Mouse (Mus musculus) heart, embryonic 16.5 days (tissue): Measurements from ENCODE around the gene N4bp3. TPM values are rescaled to one million over a fixed set of nuclear protein-coding genes. Genes with fewer than 3 reads are reported as not detected.
A peak's percentile ranks its signal among the peaks of the same experiment; 100 is the strongest.
"Not testable (repeated sequence)": the region's sequence is repeated elsewhere in the genome, so short reads cannot be mapped to it uniquely, and the experiment has no call there.

Experiments used
- ATAC-seq: fragments of 200-750 bp; cut with Nextera tagmentation; replicated peaks from 2 replicates; pipeline ENCODE4 v1.8.0; 2017; ENCODE audit warnings: moderate number of reproducible peaks; ENCODE audit not compliant: insufficient read depth, low FRiP score; ENCODE audit errors: extremely low read depth
- H3K27ac ChIP-seq: fragments of 300-500 bp; sonication (generic); 2 replicates; pipeline ENCODE4 v1.5.1; 2014; ENCODE audit warnings: mild to moderate bottlenecking, low read length, control low read depth, moderate library complexity
- H3K27me3 ChIP-seq: fragments of 300-500 bp; sonication (generic); 2 replicates; pipeline ENCODE4 v1.6.1; 2014; ENCODE audit warnings: low read length, mixed read lengths; ENCODE audit not compliant: control insufficient read depth, insufficient read depth
- H3K36me3 ChIP-seq: fragments of 300-500 bp; sonication (generic); 2 replicates; pipeline ENCODE4 v1.6.1; 2014; ENCODE audit not compliant: control insufficient read depth, insufficient read depth
- H3K4me1 ChIP-seq: fragments of 300-500 bp; sonication (generic); 2 replicates; pipeline ENCODE4 v1.6.1; 2014; ENCODE audit warnings: low read length, mixed read lengths; ENCODE audit not compliant: control insufficient read depth, insufficient read depth
- H3K4me2 ChIP-seq: fragments of 300-500 bp; sonication (generic); 2 replicates; pipeline ENCODE4 v1.6.1; 2014; ENCODE audit warnings: low read depth, mild to moderate bottlenecking, control low read depth, low read length
- H3K4me3 ChIP-seq: fragments of 300-500 bp; sonication (generic); 2 replicates; pipeline ENCODE4 v1.5.1; 2014; ENCODE audit warnings: mild to moderate bottlenecking, control low read depth, low read length
- H3K9ac ChIP-seq: fragments of 300-500 bp; sonication (generic); 2 replicates; pipeline ENCODE4 v1.6.1; 2014; ENCODE audit warnings: low read length, control low read depth
- H3K9me3 ChIP-seq: fragments of 300-500 bp; sonication (generic); replicated peaks from 2 replicates; pipeline ENCODE4 v1.6.1; 2016; ENCODE audit warnings: low read length; ENCODE audit not compliant: control insufficient read depth
- WGBS: fragments of 180-500 bp; shearing (Covaris S2); extraction: QIAGEN DNeasy Blood & Tissue Kit; methylation state at CpG from one replicate; pipeline ENCODE4 v1.1.7; 2014; 5-methylcytosine and 5-hydroxymethylcytosine counted together
- polyA plus RNA-seq: library from polyadenylated mRNA; unstranded; fragments of >200 nt; fragmentation: Nextera tagmentation; extraction: Ambion mirVana; gene quantifications from 2 replicates; pipeline ENCODE4 v1.2.1, GENCODE M21; 2015

N4bp3 gene
- polyA plus RNA-seq, 1 experiment from 2014 or later: 21.6 TPM

DNA sequence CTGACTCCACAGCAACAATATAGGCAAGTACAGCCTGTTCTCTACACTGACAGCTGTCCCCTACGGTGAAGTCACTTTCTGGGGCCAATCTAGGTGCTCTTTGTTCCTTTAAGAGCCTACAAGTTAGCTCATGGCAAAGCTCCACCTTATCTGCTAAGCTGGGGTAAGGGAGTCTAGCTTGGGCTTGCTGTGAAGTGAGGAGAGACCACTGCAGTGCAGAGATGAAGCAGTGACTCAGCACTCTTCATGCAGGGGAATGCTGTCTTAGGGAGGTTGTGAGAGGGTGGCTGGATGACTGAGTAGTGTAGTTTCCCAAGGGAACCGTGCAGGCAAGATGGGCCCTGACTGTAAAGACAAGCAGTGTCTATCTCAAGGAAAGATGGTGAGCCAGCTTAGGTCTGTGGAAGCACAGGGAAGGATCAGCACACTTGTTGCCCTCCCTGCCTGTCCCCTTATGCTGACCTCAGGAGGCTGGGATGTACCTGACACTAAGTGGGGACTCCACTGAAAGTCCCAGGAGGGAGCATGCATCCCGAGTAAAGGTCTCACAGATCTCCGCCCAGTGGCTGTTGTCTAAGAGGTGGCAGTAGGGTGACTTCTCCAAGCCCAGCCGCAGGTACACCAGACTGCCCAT, 25.3 kb downstream of the N4bp3 start:
- Histone ChIP-seq H3K36me3 (peaks cover 47% of the 10 kb centered on the region), H3K4me3 (no peak overlapping the region), H3K4me2 (no peak overlapping the region), H3K4me1 (peaks cover 13% of the 10 kb centered on the region), H3K27ac (no peak overlapping the region), H3K9me3 (no peaks in the 10 kb centered on the region), H3K27me3 (no peaks in the 10 kb centered on the region), H3K9ac (no peak overlapping the region)
- 60% methylated on average over 5 of the region's 5 CpGs for WGBS
- no peak for ATAC-seq

DNA sequence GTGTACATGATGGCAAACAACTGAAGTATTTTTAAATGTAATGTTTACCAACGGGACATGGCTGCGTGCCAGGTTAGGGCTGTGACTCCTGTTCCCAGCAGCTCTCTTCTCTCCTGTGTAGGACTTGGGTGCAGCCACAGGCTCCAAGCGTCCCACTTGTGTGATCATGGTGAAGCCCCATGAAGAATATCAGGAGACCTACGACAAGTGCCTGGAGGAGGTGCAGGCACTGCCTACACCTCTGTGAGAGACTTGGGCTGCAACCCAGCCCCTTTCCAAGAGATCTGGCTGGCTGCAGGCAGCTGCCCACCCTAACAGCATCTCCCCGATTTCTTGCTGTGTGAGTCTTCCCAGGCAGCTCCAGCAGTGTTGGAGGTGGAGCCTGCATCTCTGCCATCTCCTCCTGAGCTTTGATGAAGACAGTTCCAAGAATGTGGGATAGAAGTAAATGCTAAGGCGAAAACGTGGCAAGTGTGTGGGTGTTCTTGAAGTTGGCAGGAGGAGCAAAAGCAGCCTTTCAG, 27.6 kb downstream of the N4bp3 start:
- peaks cover 14% of the 10 kb centered on the region for H3K4me1 ChIP-seq
- H3K9ac ChIP-seq: no peak overlapping the region
- no peaks in the 10 kb centered on the region for H3K9me3 ChIP-seq
- WGBS: 81% methylated on average over 7 of the region's 7 CpGs
- H3K4me3 ChIP-seq: no peak overlapping the region
- H3K4me2 ChIP-seq: no peak overlapping the region
- H3K36me3 ChIP-seq: peaks cover 44% of the 10 kb centered on the region
- no peaks in the 10 kb centered on the region for H3K27me3 ChIP-seq
- ATAC-seq: no peak
- H3K27ac ChIP-seq: no peak overlapping the region

DNA sequence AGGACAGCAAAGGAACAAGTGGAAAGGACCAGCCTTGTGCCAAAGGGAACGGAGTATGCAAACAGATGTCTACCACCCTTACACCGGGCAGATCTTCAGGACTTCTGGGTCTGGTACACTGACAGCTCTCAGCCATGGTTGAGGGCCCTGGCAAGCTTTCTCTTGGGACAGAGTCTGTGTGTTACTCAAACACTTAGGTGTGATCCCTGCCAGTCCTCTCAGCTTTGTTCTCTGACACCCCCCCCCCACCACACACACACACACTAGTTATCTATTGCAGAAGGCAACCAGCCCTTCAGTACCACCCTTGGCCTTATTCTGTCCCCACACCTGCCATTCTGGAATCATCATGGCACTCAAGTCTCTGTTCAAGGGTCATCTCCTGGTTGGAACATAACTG, 28.9 kb downstream of the N4bp3 start:
- H3K27ac ChIP-seq: no peak overlapping the region
- H3K4me1 ChIP-seq: peaks cover 14% of the 10 kb centered on the region
- peaks cover 37% of the 10 kb centered on the region for H3K36me3 ChIP-seq
- 87% methylated on average over 2 of the region's 2 CpGs for WGBS
- H3K4me3 ChIP-seq: no peak overlapping the region
- H3K9ac ChIP-seq: no peak overlapping the region
- H3K9me3 ChIP-seq: no peaks in the 10 kb centered on the region
- H3K4me2 ChIP-seq: no peak overlapping the region
- no peak for ATAC-seq
- H3K27me3 ChIP-seq: no peaks in the 10 kb centered on the region

DNA sequence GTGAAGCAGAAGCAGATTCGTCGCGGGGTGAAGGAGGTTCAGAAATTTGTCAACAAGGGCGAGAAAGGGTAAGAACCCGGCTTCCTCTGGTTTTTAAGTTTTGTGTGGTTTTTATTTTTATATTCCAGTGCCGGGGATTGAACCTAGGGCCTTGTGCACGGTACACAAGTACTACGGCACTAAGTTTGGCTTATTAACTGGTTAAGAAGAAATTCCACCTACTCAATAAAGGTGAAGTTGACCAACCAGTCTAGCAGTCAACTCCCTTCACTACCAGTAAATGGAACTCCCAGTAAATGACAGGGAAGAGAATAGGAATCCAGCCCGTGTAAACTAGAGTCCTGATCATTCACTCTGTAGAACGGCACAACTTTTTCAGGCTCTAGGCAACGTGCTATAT, 30.6 kb downstream of the N4bp3 start:
- peak overlapping the region; percentile 95 for H3K4me3 ChIP-seq
- no peaks in the 10 kb centered on the region for H3K27me3 ChIP-seq
- peak overlapping the region; percentile 92 for H3K4me2 ChIP-seq
- peaks cover 29% of the 10 kb centered on the region for H3K36me3 ChIP-seq
- no peaks in the 10 kb centered on the region for H3K9me3 ChIP-seq
- WGBS: under 1% methylated on average over 11 of the region's 11 CpGs
- peaks cover 20% of the 10 kb centered on the region for H3K4me1 ChIP-seq
- peak overlapping the region; percentile 54; the same call in 1 of the 2 replicates for H3K27ac ChIP-seq
- peak overlapping the region; percentile 81 for H3K9ac ChIP-seq
- no peak for ATAC-seq

DNA sequence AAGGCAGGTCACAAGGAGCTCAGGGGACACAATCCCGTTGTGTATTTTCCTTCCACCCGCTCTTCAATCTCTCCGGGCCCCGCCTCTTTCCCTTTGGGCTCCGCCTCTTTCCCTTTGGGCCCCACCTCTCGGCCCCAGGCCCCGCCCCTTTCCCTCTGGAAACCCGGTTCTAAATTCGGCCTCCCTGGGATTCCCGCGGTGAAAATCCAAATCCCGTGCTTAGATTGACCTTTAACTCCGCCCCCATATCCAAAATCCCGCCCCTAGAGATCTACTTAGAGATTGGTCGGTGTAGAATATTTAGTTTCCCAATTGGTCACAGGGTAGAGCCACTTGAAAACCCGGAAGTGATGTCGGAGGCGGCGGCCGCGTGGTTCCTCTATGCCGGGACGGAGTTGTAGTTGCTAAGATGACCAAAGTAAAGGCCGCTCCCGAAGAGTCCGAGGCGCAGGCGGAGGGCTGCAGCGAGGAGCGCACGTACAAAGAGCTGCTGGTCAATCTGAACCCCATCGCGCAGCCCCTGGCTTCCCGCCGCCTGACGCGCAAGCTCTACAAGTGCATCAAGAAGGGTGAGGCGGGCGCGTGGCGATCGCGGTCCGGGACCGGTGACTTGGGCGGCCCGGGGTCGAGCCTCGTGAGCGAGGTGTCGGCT, 31.1 kb downstream of the N4bp3 start, which contains the start of gene Nhp2:
Gene Nhp2 (plus strand): TSS at position 327 of the 652 bp plus-strand sequence.
- under 1% methylated on average over 51 of the region's 51 CpGs for WGBS
- H3K36me3 ChIP-seq: peaks cover 23% of the 10 kb centered on the region
- peaks cover 22% of the 10 kb centered on the region for H3K4me1 ChIP-seq

DNA sequence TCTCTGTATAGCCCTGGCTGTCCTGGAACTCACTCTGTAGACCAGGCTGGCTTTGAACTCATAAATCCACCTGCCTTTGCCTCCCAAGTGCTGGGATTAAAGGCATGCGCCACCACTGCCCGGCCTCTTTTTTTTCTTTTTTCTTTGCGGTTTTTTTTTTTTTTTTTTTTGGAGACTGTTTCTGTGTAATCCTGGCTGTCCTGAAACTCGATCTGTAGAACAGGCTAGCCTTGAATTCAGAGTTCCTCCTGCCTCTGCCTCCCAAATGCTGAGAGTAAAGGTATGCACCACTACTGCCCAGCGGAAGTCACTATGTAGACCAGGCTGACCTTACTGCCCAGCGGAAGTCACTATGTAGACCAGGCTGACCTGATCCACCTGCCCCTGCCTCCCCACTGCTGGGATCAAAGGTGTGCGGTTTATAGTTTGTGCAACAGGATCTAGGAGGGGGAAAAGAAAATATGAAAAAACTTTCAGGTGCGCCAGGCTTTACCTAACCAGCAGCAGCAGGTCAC, 31.7 kb downstream of the N4bp3 start:
- peak overlapping the region; percentile 95 for H3K4me3 ChIP-seq
- peak overlapping the region; percentile 81 for H3K9ac ChIP-seq
- H3K4me1 ChIP-seq: peaks cover 23% of the 10 kb centered on the region
- H3K36me3 ChIP-seq: peaks cover 17% of the 10 kb centered on the region
- H3K27ac ChIP-seq: peak overlapping the region; percentile 12; the same call in 1 of the 2 replicates
- peak overlapping the region; percentile 92 for H3K4me2 ChIP-seq
- ATAC-seq: no peak; the same call in 1 of the 2 replicates
- H3K27me3 ChIP-seq: no peaks in the 10 kb centered on the region
- WGBS: 53% methylated on average over 8 of the region's 8 CpGs
- no peaks in the 10 kb centered on the region for H3K9me3 ChIP-seq

More for the DNA sequence above, 31.1 kb downstream of the N4bp3 start, which contains the start of gene Nhp2:
- H3K27me3 ChIP-seq: no peaks in the 10 kb centered on the region
- peak; percentile 90 for ATAC-seq
- H3K9ac ChIP-seq: peak within 1 kb of the TSS; percentile 81
- peak within 1 kb of the TSS; percentile 95 for H3K4me3 ChIP-seq
- H3K27ac ChIP-seq: peak within 1 kb of the TSS; percentile 54
- H3K9me3 ChIP-seq: no peaks in the 10 kb centered on the region
- H3K4me2 ChIP-seq: peak within 1 kb of the TSS; percentile 92

DNA sequence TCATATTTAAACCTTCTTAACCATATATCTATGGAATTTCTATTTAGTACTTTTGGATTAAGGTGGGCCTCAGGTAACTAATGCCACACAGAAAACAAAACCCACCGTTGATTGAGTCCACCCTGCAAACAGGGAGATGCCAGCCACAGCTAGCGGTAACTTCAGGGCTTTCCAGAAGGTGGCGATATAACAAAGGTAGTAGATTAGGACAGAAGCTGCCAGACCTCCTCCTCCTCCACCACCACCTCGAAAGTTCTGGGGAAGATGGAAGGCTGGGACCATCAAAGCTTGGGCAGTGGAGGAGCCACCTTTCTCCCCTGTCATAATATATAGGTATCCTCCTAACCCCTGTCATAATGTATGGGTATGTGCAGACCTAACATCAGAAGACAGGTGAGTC, 32.9 kb downstream of the N4bp3 start:
- no peaks in the 10 kb centered on the region for H3K27me3 ChIP-seq
- no peak for ATAC-seq
- under 1% methylated on average over 4 of the region's 4 CpGs for WGBS
- H3K4me1 ChIP-seq: peaks cover 23% of the 10 kb centered on the region
- no peaks in the 10 kb centered on the region for H3K9me3 ChIP-seq
- peaks cover 5% of the 10 kb centered on the region for H3K36me3 ChIP-seq
- H3K9ac ChIP-seq: no peak overlapping the region
- H3K27ac ChIP-seq: no peak overlapping the region
- no peak overlapping the region for H3K4me3 ChIP-seq
- no peak overlapping the region for H3K4me2 ChIP-seq

DNA sequence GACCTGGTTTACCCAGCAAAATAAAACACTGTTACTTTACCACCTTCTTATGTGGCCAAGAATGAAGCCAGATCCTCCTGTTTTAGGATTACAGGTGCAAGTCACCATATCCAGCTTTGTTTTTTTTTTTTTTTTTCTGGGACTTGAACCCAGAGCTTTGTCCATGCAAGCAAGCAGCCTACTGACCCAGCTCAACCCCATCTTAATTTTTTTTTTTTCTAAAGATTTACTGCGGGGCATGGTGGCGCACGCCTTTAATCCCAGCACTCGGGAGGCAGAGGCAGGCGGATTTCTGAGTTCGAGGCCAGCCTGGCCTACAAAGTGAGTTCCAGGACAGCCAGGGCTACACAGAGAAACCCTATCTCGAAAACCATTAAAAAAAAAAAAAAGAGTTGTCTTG, 34.5 kb downstream of the N4bp3 start:
- peak overlapping the region; percentile 73 for H3K4me2 ChIP-seq
- 93% methylated on average over 7 of the region's 7 CpGs for WGBS
- peaks cover 20% of the 10 kb centered on the region for H3K4me1 ChIP-seq
- not testable (repeated sequence) for H3K36me3 ChIP-seq, H3K27me3 ChIP-seq, H3K9me3 ChIP-seq, ATAC-seq
- H3K4me3 ChIP-seq: peak overlapping the region; percentile 44
- peak overlapping the region; percentile 86 for H3K27ac ChIP-seq
- peak overlapping the region; percentile 72 for H3K9ac ChIP-seq

DNA sequence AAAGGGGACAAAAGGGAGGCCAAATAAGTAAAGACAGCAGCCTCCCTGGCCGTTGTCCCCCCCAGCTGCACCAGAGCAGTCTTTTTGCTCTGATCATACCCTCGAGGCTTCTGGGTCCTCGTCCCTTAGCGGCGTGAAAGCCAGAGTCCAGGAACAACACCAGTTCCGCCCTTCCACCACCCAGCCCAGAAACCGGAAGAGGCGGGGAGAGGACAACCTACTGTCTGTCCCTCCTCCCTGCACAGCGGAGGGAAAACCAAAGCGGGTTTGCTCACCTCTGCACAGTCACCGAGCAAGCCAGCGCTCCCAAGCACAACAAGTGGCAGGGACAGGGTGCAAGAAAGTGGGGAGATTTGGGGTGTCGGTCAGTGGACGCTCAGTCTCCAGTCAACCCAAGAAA, 35.0 kb downstream of the N4bp3 start:
- peak overlapping the region; percentile 73 for H3K4me2 ChIP-seq
- ATAC-seq: peak; percentile 67
- H3K27me3 ChIP-seq: no peaks in the 10 kb centered on the region
- peaks cover 15% of the 10 kb centered on the region for H3K4me1 ChIP-seq
- peak overlapping the region; percentile 86 for H3K27ac ChIP-seq
- WGBS: 1% methylated on average over 14 of the region's 14 CpGs
- peak overlapping the region; percentile 44 for H3K4me3 ChIP-seq
- no peaks in the 10 kb centered on the region for H3K36me3 ChIP-seq
- no peaks in the 10 kb centered on the region for H3K9me3 ChIP-seq
- H3K9ac ChIP-seq: peak overlapping the region; percentile 72
